Mouse (Mus musculus): ENCODE results near the gene Smad9.

The Smad9 gene

GRCm38 (mm10) chr3:54809111-54809510, 53.7 kb downstream of the Smad9 start:
- DNase-seq (ENCODE audit: low spot score) = peak; percentile 18

- no peak for DNase-seq (ENCODE audit: low spot score)
Observed at GRCm38 (mm10) chr3:54811616-54812015, 56.2 kb downstream of the Smad9 start.

GRCm38 (mm10) chr3:54813418-54813988, 58.1 kb downstream of the Smad9 start:
- DNase-seq (ENCODE audit: low spot score) = no peak

GRCm38 (mm10) chr3:54814622-54815021, 59.2 kb downstream of the Smad9 start:
- no peak for DNase-seq (ENCODE audit: low spot score)

GRCm38 (mm10) chr3:54815292-54815691, 59.9 kb downstream of the Smad9 start:
- DNase-seq (ENCODE audit: low spot score) = peak; percentile 25

- no peak for DNase-seq (ENCODE audit: low spot score)
Observed at GRCm38 (mm10) chr3:54822526-54822925, 67.1 kb downstream of the Smad9 start.

GRCm38 (mm10) chr3:54832491-54832890, 77.1 kb downstream of the Smad9 start:
- no peak for DNase-seq (ENCODE audit: low spot score)

- DNase-seq (ENCODE audit: low spot score) = no peak
Observed at GRCm38 (mm10) chr3:54835421-54835820, 80.0 kb downstream of the Smad9 start.
